Mouse (Mus musculus) midbrain, embryonic 12.5 days (tissue): ENCODE results near the gene Spin2e. TPM values are rescaled to one million over a fixed set of nuclear protein-coding genes. Genes with fewer than 3 reads are reported as not detected.
"Not testable (repeated sequence)": the region's sequence is repeated elsewhere in the genome, so short reads cannot be mapped to it uniquely, and the experiment has no call there.

Experiments used
- ATAC-seq: fragments of 200-750 bp; cut with Nextera tagmentation; 2 replicates; pipeline ENCODE4 v1.8.0; 2017; ENCODE audit warnings: low read depth, moderate TSS enrichment, moderate library complexity; ENCODE audit not compliant: low FRiP score
- H3K27ac ChIP-seq: fragments of 300-500 bp; sonication (generic); replicated peaks from 2 replicates; pipeline ENCODE4 v1.5.1; 2016; ENCODE audit warnings: mild to moderate bottlenecking
- H3K27me3 ChIP-seq: fragments of 300-500 bp; sonication (generic); 2 replicates; pipeline ENCODE4 v1.6.1; 2016; ENCODE audit warnings: mild to moderate bottlenecking
- H3K36me3 ChIP-seq: fragments of 300-500 bp; sonication (generic); 2 replicates; pipeline ENCODE4 v1.6.1; 2016
- H3K4me1 ChIP-seq: fragments of 300-500 bp; sonication (generic); 2 replicates; pipeline ENCODE4 v1.6.1; 2016
- H3K4me2 ChIP-seq: fragments of 300-500 bp; sonication (generic); replicated peaks from 2 replicates; pipeline ENCODE4 v1.6.1; 2016; ENCODE audit warnings: mild to moderate bottlenecking, moderate library complexity
- H3K4me3 ChIP-seq: fragments of 300-500 bp; sonication (generic); 2 replicates; pipeline ENCODE4 v1.5.1; 2016; ENCODE audit warnings: mild to moderate bottlenecking
- H3K9ac ChIP-seq: fragments of 300-500 bp; sonication (generic); replicated peaks from 2 replicates; pipeline ENCODE4 v1.6.1; 2016; ENCODE audit warnings: mild to moderate bottlenecking, moderate library complexity
- H3K9me3 ChIP-seq: fragments of 300-500 bp; sonication (generic); 2 replicates; pipeline ENCODE4 v1.6.1; 2016; ENCODE audit warnings: mild to moderate bottlenecking
- WGBS: fragments of 180-500 bp; shearing (Covaris S2); methylation state at CpG from one replicate; pipeline ENCODE4 v1.1.7; 2016; 5-methylcytosine and 5-hydroxymethylcytosine counted together
- polyA plus RNA-seq: library from polyadenylated mRNA; unstranded; fragments of >200 nt; fragmentation: Nextera tagmentation; extraction: Ambion mirVana; gene quantifications from 2 replicates; pipeline ENCODE4 v1.2.1, GENCODE M21; 2016

Spin2e gene
- polyA plus RNA-seq = not detected in 2 replicates

DNA sequence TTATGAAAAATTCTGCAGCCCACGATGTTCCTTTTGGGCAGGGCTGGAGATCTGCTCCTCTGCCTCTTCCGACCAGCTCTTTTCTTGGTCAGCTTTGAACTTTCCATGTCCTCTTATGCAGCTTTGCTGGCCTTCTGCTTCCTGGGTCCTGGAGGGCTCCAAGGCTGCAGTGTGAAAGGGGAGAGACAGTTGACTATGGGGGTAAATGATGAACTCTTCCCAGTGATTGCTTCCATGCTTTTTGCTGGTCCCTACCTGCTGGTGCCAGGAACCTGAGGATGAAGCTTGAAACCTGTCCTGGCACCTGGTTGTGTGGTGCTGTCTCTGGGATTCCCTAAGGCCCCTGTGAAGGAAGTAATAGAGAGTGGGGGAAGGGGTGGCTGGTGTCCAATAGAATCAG lies at the start of gene Spin2e:
Gene Spin2e, minus strand, starts transcription at position 101 of the 400 bp plus-strand sequence.
- H3K27me3 ChIP-seq, H3K9ac ChIP-seq, H3K36me3 ChIP-seq, H3K27ac ChIP-seq, H3K4me3 ChIP-seq, H3K4me1 ChIP-seq, ATAC-seq, H3K4me2 ChIP-seq, H3K9me3 ChIP-seq: not testable (repeated sequence)
- 92% methylated on average over 2 of the region's 2 CpGs for WGBS

DNA sequence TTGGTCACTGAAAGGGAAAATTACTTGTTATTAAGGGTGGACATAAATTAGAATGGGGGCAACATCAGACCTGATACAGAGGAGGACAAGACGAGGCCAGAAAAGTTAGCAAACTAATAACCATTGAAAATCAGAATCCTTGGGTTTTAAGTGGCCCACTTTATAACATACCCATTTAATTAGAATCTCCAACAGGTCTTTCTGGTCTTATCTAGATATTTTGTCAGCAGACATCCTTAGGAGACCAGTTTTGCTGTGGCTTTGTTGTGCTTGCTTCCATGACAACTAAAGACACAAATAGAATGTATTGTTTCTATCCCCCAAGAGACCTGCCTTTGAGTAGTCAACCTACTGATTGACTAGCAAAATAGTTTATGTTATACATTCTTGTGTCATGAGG lies 44.5 kb downstream of the Spin2e start, which contains the start of gene Gm21883:
Gene Gm21883, minus strand, starts transcription at position 101 of the 400 bp plus-strand sequence.
- not testable (repeated sequence) for H3K9me3 ChIP-seq, H3K4me2 ChIP-seq, H3K27ac ChIP-seq, H3K9ac ChIP-seq, H3K27me3 ChIP-seq, H3K4me1 ChIP-seq, H3K36me3 ChIP-seq, ATAC-seq, H3K4me3 ChIP-seq
- no CpG with 5 or more reads among the region's 1 CpGs for WGBS

Other genes starting within 250 kb of the Spin2e start
- gene Btbd35f19, start 235.0 kb downstream of the Spin2e start, polyA plus RNA-seq = not detected in 2 replicates
- not detected in 2 replicates for gene Gm21883, start 44.6 kb downstream of the Spin2e start, polyA plus RNA-seq
- not detected in 2 replicates for gene Btbd35f25, start 98.2 kb upstream of the Spin2e start, polyA plus RNA-seq